Mouse (Mus musculus) CD4-positive naive resting alpha-beta T cell, adult 76 days (primary cell): Measurements from ENCODE around the gene Gabra5. TPM values are rescaled to one million over a fixed set of nuclear protein-coding genes. Genes with fewer than 3 reads are reported as not detected.

ENCODE experiments used
- total RNA-seq: library from RNA; stranded (reverse); gene quantifications from one replicate; pipeline ENCODE4 v1.2.4, GENCODE M21; 2023

Gene Gabra5
- total RNA-seq = not detected

DNA sequence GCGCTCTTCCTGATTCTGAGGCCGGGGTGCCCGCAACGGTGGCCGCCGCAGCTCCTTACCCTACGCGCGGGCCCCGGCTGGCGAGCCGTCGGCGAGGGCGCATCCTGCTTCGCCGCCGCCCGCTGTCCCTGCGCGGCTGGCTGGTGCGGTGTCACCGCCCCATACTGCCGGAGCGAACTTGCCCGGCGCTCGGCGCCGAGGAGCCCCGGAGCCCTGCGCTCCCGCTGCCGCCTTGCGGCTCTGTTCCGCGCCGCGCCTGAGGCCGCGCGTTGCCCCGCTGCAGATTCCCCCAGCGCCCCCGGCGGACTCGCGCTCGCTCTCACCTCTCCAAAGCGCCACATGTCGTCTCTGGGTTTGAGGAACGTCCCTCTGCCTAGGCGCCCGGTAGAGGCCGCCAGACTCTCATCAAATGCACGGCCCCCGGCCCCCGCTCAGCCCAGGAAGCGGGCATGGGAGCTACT lies at the start of gene Gabra5:
Gene Gabra5, minus strand, starts transcription at position 379 of the 461 bp plus-strand sequence.

GRCm38 (mm10) chr7:57419392-57419791 lies 90.5 kb downstream of the Gabra5 start, which contains the start of gene Gabrb3:
TSS of gene Gabrb3 (plus strand) at chr7:57419692.

GRCm38 (mm10) chr7:57386517-57387340 lies 123.1 kb downstream of the Gabra5 start, which contains the start of gene Gabrg3:
TSS of gene Gabrg3 (minus strand) at chr7:57387188.

Other genes starting within 250 kb of the Gabra5 start
- not detected for gene Gabrg3, start 122.9 kb downstream of the Gabra5 start, total RNA-seq
- not detected for gene Gabrb3, start 90.4 kb downstream of the Gabra5 start, total RNA-seq